Mouse (Mus musculus) limb, embryonic 10.5 days (tissue): ENCODE measurements around the gene Tprkb. TPM values are rescaled to one million over a fixed set of nuclear protein-coding genes. Genes with fewer than 3 reads are reported as not detected.
"Not testable (repeated sequence)": the region's sequence is repeated elsewhere in the genome, so short reads cannot be mapped to it uniquely, and the experiment has no call there.

ENCODE experiments used
- DNase-seq: peaks from one replicate; pipeline ENCODE4 v3.0.0-alpha.2; 2017; ENCODE audit warnings: low spot score
- H3K27ac ChIP-seq: fragments of 300-500 bp; sonication (generic); 2 replicates; pipeline ENCODE4 v1.5.1; 2016; ENCODE audit warnings: mild to moderate bottlenecking
- H3K27me3 ChIP-seq: fragments of 300-500 bp; sonication (generic); 2 replicates; pipeline ENCODE4 v1.6.1; 2016; ENCODE audit warnings: low read depth, mild to moderate bottlenecking; ENCODE audit not compliant: poor library complexity, severe bottlenecking
- H3K36me3 ChIP-seq: fragments of 300-500 bp; sonication (generic); 2 replicates; pipeline ENCODE4 v1.6.1; 2016; ENCODE audit warnings: mild to moderate bottlenecking, moderate library complexity
- H3K4me1 ChIP-seq: fragments of 300-500 bp; sonication (generic); 2 replicates; pipeline ENCODE4 v1.6.1; 2016
- H3K4me3 ChIP-seq: fragments of 300-500 bp; sonication (generic); 2 replicates; pipeline ENCODE4 v1.5.1; 2016; ENCODE audit warnings: mild to moderate bottlenecking, moderate library complexity
- H3K9me3 ChIP-seq: fragments of 300-500 bp; sonication (generic); replicated peaks from 2 replicates; pipeline ENCODE4 v1.6.1; 2016; ENCODE audit warnings: mild to moderate bottlenecking
- WGBS: fragments of 180-500 bp; shearing (Covaris S2); methylation state at CpG from one replicate; pipeline ENCODE4 v1.1.7; 2016; 5-methylcytosine and 5-hydroxymethylcytosine counted together
- polyA plus RNA-seq: library from polyadenylated mRNA; unstranded; fragments of >200 nt; fragmentation: Nextera tagmentation; extraction: Ambion mirVana; gene quantifications from 2 replicates; pipeline ENCODE4 v1.2.1, GENCODE M21; 2016

The Tprkb gene
- polyA plus RNA-seq, 1 experiment from 2014 or later, result 27.5 TPM

DNA sequence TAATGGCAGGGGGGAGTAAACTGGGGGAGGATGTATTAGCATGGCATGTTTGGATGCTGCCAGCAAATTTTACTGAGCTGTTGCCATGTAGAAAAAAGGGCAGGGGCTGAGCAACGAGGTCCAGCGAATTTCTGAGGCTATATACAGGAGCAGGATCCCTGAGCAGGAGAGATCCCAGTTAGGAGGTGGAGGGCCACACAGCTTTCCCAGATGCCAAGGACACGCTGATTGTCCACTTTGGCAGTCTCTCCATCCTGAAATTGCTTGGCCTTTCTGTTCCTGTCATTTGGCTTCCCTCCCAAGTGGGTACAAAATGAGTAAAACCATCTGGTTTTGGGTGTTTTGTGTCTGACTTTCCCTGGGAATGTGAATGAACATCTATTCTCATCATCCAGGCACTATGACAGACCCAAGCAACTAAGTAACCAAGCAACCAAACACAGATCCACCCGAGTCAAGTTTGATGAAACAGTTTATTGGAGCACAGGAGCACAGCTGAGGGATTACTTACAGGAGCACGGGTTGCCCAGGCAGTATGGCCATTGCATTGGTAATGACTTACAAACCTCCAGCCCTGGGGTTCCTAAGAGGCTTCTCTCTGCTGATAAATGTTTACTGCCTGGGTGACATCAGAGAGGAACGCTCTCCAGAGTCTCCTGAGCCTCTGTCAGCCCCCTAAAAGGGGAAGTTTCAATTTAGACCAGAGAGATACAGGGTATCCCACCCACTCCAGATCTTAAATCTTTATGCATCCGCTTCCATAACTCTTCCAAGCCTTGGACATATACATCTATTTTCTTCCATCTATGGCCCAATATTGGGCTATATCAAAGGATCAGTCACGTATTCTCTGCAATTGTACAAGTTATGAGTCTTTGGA is 12.8 kb upstream of the Tprkb start:
- not testable (repeated sequence) for H3K36me3 ChIP-seq, H3K4me1 ChIP-seq, H3K4me3 ChIP-seq, H3K9me3 ChIP-seq, H3K27me3 ChIP-seq, H3K27ac ChIP-seq
- peak; percentile 23 for DNase-seq
- 81% methylated on average over 7 of the region's 8 CpGs for WGBS

DNA sequence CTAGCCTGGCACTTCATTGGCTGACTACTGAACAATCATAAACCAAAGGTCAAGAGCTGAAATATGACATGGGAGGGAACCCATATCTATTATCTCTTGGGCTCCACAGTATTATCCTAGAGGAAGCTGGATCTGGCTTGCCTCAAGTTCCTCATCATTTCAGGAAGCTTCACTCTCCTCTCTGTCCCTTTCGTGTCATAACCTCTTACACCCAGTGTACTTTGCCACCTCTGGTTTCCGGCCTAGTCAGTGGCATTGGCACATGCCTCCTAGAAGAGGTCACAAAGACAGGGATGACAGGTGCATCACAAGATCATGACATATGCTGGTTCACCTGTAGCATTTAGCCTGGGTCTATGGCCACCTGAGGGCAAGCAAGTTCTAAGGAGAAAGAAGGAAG is 9.4 kb upstream of the Tprkb start:
- H3K36me3 ChIP-seq, result no peaks in the 10 kb centered on the region
- DNase-seq, result peak; percentile 2
- H3K4me1 ChIP-seq, result no peaks in the 10 kb centered on the region
- H3K27me3 ChIP-seq, result no peaks in the 10 kb centered on the region
- 94% methylated on average over 2 of the region's 2 CpGs for WGBS
- no peak overlapping the region for H3K4me3 ChIP-seq
- no peak overlapping the region for H3K27ac ChIP-seq
- no peaks in the 10 kb centered on the region for H3K9me3 ChIP-seq

DNA sequence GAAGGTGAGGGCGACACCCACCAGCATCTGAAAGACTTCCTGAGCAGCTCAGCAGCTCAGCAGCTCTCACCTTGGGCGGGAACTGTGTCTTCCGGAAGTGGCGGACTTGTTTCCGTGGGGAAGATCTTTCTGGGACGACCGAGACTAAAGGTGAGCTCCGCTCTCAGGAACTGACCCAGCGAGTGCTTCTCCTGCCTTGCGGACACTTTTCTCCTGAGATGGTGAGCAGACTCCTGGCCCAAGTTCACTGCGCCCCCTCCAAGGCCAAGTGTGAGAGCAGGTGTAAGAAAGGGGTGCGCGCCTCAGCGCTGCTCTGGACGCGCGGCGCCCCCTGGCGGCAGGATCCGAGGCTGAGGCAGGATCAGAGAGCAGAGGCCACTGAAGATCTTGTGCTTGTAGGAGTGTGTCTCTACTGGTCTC is 7.0 kb upstream of the Tprkb start, which contains the start of gene Nat8f4:
TSS of gene Nat8f4 (minus strand) at position 243 of the 420 bp plus-strand sequence.
- not testable (repeated sequence) for H3K36me3 ChIP-seq, H3K27me3 ChIP-seq, H3K9me3 ChIP-seq, H3K27ac ChIP-seq, H3K4me1 ChIP-seq
- peak; percentile 51 for DNase-seq
- peak within 1 kb of the TSS; percentile 36 for H3K4me3 ChIP-seq
- 17% methylated on average over 20 of the region's 20 CpGs for WGBS

DNA sequence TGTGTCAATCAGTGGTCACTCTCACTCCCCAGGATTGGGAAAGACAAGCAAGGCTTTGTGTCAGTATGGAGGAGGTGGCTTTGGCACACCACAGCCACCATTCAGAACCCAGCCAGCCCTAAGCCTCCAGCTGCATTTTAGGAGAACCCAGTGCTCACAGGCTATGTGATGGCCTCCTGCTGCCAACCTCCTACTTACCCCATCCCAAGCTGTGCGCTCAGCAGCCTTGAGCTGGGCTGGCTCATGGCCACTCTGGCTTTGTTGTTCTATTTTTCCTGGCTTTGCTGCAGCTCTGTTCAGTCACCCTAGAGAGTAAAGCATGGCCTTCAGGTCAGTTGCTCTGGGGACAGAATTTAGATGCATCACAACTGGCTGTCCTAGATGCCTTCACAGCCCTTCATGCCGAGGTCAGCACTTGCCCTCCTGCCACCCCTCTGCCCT is 4.7 kb upstream of the Tprkb start:
- 81% methylated on average over 2 of the region's 2 CpGs for WGBS
- H3K36me3 ChIP-seq, H3K4me3 ChIP-seq, H3K27me3 ChIP-seq, DNase-seq, H3K27ac ChIP-seq, H3K4me1 ChIP-seq, H3K9me3 ChIP-seq: not testable (repeated sequence)

DNA sequence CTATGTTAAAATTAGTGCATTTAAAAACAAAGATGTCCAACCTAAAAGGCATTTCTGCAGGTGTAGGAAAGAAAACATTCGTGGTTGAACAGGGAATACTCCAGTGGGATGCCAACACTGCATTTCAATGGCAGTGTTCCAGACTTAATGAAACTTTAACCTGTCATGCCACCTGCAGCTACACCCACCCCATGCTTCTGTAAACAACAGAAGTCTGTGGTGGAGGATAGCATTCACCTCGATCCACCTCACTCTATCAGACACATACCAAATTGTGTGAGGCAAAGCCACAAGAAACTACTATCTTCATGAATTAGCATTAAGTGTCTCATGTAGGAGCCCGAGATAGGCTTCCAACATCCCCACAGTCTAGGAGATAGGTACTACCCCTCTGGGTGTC is 3.3 kb upstream of the Tprkb start:
- Histone ChIP-seq H3K4me3 (no peak overlapping the region), H3K27ac (no peak overlapping the region), H3K4me1 (no peaks in the 10 kb centered on the region), H3K36me3 (no peaks in the 10 kb centered on the region), H3K9me3 (no peaks in the 10 kb centered on the region), H3K27me3 (no peaks in the 10 kb centered on the region)
- WGBS, result 75% methylated on average over 3 of the region's 3 CpGs
- DNase-seq, result no peak

DNA sequence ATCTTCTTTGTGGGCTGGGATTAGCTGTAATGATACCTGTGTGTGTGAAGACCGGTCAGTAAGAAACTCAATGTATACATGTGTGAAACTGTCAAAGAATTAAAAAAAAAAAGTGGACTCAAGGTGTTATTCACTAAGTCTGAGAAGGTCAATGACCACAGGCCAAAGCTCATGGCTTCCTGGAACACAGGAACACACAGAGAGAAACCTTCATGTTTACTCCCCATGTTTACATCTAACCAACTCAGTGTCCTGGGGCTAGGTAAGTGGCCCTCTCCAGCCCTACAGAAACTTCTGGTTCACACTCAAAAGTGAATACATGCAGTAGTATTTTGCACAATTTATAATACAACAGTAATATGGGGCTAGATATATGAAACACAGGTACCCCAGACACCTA is 2.0 kb upstream of the Tprkb start:
- DNase-seq, result no peak
- Histone ChIP-seq H3K9me3 (no peaks in the 10 kb centered on the region), H3K4me1 (peaks cover 2% of the 10 kb centered on the region), H3K36me3 (no peaks in the 10 kb centered on the region), H3K27ac (no peak overlapping the region), H3K27me3 (no peaks in the 10 kb centered on the region), H3K4me3 (no peak overlapping the region)
- WGBS, result 91% methylated on average over 1 of the region's 1 CpGs

DNA sequence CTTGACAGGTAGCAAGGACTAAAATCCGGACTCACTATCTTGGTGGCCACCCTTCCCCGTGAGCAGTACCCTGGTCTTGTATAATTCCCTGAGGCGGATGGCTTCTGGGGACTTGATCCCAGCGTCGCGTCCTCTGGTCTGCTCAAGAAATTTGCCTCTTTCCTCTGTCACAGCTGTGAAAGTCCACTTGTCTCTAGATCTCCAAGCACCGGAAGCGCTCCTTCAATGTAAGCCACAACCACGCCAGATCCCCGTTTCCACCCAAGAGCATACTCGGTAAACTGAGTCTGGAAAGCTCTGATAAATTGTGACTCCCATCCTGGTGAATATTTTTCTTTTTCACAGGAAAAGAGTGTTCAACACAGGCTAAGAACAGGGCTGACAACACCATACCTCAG is 3.5 kb downstream of the Tprkb start:
- no peak for DNase-seq
- WGBS, result 7% methylated on average over 11 of the region's 11 CpGs

DNA sequence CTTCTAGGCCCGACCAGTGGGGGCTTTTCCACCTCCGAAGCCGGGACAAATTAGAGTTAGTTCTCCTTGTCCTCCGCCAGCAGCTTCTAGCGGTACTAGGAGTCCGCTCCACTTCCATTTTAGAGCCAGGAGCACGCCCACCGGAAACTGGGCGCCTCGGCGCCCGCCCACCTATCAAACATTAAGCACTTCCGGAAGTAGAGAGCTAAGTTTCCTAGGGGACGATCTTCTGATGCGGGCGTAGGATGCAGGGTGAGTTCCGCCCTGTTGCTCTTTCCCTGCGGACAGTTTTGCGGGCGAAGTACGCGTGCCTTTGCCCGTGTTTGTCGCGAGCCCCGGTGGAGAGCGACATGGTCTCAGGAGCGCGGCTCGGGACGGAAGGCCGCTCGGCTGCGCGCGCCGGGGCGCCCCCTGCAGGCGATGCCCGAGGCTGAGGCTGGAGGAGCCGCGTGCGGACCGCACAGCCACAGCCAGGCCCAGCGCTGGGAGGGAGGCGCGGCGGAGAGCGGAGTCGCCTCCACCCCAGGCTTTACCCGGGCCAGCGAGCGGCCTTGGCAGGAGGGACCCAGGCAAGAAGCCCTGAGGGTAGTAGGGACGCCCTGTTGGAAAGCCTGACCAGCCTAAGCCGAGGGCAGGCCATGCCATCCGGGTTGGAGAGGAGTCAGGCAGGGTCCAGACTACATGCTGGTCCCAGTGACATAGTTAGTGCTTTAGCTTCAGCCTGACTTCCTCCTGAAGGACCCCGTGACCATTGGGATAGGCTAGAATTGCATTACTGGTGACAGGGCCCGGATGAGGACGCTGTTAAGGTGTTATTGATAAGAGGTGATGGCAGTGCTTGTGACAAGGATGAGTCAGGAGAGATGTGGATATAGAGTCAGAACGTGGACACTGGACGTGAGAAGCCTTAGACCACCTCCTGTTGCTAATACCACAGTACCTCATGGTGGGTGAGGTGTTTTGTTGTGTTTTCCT is 4.2 kb downstream of the Tprkb start, which contains the start of gene Nat8f1:
TSS of gene Nat8f1 (minus strand) at position 149 of the 975 bp plus-strand sequence.
- WGBS, result 1% methylated on average over 61 of the region's 61 CpGs
- not testable (repeated sequence) for H3K36me3 ChIP-seq, H3K9me3 ChIP-seq, H3K27me3 ChIP-seq
- Histone ChIP-seq H3K4me3 (peak within 1 kb of the TSS; percentile 62), H3K4me1 (peaks cover 13% of the 10 kb centered on the region), H3K27ac (peak within 1 kb of the TSS; percentile 88)
- peak; percentile 89 for DNase-seq

More for the DNA sequence above, 3.5 kb downstream of the Tprkb start:
- Histone ChIP-seq H3K27ac (peak overlapping the region; percentile 88), H3K4me1 (peaks cover 13% of the 10 kb centered on the region), H3K9me3 (no peaks in the 10 kb centered on the region), H3K36me3 (no peaks in the 10 kb centered on the region), H3K4me3 (peak overlapping the region; percentile 62), H3K27me3 (no peaks in the 10 kb centered on the region)

DNA sequence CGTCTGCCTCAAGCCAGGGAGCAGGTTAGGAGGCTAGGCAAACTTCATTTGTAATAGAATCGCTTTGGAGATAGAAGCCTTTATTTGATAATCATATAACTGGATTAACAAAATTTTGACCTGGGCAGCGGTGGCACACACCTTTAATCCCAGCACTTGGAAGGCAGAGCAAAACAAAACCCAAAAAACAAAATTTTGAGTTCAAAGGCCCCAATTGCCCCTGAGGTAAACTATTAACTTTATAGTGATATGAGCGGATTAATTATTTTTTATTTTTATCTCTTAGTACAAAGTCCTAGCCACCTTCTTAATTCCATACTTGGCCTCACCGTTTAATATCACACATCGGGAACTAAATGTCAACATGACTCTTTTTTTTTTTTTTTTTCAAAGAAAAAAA is 4.9 kb downstream of the Tprkb start:
- 86% methylated on average over 6 of the region's 6 CpGs for WGBS

DNA sequence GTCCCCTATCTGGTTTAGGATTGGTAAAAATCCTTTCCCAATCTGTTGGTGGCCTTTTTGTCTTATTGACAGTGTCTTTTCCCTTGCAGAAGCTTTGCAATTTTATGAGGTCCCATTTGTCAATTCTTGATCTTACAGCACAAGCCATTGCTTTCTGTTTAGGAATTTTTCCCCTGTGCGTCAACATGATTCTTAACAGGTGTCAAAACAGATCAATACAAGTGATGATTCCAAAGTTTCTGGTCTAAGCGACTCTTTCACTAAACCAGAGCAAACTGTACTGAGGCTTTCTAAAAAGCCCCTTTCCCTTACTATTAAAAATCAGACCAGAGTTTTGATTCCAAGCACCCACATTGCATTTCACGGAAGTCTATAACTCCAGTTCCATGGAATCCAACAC is 6.7 kb downstream of the Tprkb start:
- peaks cover 25% of the 10 kb centered on the region for H3K36me3 ChIP-seq
- H3K4me3 ChIP-seq, DNase-seq, H3K9me3 ChIP-seq, H3K27ac ChIP-seq, H3K27me3 ChIP-seq: not testable (repeated sequence)
- peaks cover 13% of the 10 kb centered on the region for H3K4me1 ChIP-seq
- 96% methylated on average over 3 of the region's 3 CpGs for WGBS

More for the DNA sequence above, 4.9 kb downstream of the Tprkb start:
- H3K36me3 ChIP-seq, result peaks cover 12% of the 10 kb centered on the region; the same call in 1 of the 2 replicates
- peak overlapping the region; percentile 88; the same call in 1 of the 2 replicates for H3K27ac ChIP-seq
- peak overlapping the region; percentile 62 for H3K4me3 ChIP-seq
- H3K27me3 ChIP-seq, result no peaks in the 10 kb centered on the region
- H3K4me1 ChIP-seq, result peaks cover 13% of the 10 kb centered on the region
- H3K9me3 ChIP-seq, result no peaks in the 10 kb centered on the region
- DNase-seq, result no peak

DNA sequence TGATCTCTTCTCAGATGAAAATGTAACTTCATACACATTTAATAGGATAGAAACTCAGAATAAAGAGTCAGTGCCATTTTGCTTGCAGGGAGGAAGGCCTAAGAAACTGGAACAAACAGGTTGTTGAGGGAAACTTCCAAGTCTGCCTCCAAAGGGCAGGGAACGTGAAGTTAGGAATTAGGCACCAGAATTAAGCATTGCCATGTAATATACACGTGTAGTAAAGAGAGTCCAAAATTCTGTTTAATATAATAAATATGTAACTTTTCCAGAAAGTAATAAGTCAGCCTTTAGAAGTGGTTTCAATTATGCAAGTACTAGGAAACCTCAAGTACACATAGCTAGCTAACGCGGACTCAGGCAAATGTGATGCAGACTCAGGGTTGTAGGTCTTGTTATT is 7.7 kb downstream of the Tprkb start:
- peaks cover 13% of the 10 kb centered on the region for H3K4me1 ChIP-seq
- no peak overlapping the region for H3K4me3 ChIP-seq
- DNase-seq, result no peak
- no peak overlapping the region for H3K27ac ChIP-seq
- WGBS, result 94% methylated on average over 4 of the region's 4 CpGs
- no peaks in the 10 kb centered on the region for H3K27me3 ChIP-seq
- H3K36me3 ChIP-seq, result peaks cover 31% of the 10 kb centered on the region
- H3K9me3 ChIP-seq, result no peaks in the 10 kb centered on the region

DNA sequence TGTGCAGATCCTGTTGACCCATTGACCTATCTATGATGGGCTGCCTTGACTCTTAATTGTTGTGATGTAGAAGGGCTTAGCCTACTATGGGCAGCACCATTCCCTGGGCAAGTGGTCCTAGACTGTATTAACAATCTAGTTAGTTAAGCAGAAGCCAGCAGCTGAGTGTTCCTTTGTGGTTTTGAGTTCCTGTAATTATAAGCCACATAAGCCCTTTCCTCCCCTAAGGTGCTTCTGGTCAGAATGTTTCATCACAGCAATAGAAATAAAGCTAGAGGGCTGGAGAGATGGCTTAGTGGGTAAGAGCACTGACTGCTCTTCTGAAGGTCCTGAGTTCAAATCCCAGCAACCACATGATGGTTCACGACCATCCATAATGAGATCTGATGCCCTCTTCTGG is 12.0 kb downstream of the Tprkb start:
- Histone ChIP-seq H3K27ac (no peak overlapping the region), H3K4me1 (no peaks in the 10 kb centered on the region), H3K27me3 (no peaks in the 10 kb centered on the region), H3K36me3 (peaks cover 72% of the 10 kb centered on the region), H3K4me3 (no peak overlapping the region), H3K9me3 (no peaks in the 10 kb centered on the region)
- DNase-seq, result no peak
- 93% methylated on average over 1 of the region's 1 CpGs for WGBS

DNA sequence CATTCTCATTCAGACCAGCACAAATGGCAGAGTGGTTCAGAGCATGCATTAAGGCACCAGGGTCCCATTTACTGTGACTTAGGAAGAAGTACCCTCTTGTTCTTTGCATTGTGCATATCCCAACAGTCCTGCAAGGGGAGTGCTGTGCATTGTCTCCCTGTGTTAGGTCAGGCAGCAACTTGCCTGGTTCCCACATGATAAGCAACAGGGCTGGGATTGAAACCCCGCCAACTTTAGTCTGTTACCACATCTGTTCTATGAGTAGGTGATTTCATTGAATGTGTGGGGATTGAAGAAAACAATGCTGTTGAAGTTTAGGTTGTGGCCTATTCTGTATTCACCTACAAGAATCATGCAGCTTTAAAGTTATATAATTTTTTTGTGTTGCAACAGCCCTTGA is 15.0 kb downstream of the Tprkb start:
- Histone ChIP-seq H3K4me3 (no peak overlapping the region), H3K27ac (no peak overlapping the region), H3K9me3 (no peaks in the 10 kb centered on the region), H3K36me3 (peaks cover 82% of the 10 kb centered on the region), H3K4me1 (no peaks in the 10 kb centered on the region), H3K27me3 (no peaks in the 10 kb centered on the region)
- DNase-seq, result no peak
- 87% methylated on average over 1 of the region's 1 CpGs for WGBS
